Mouse (Mus musculus): ENCODE results near the gene Fam219a. TPM values are rescaled to one million over a fixed set of nuclear protein-coding genes. Genes with fewer than 3 reads are reported as not detected.

Fam219a gene
- polyA plus RNA-seq, 1 experiment from 2014 or later: 3.2 TPM

GRCm38 (mm10) chr4:41573492-41573891, 4.2 kb upstream of the Fam219a start:
- H3K4me1 ChIP-seq (replicated peaks; ENCODE audit: control insufficient read depth, insufficient read depth, low read length): peaks cover 2% of the 10 kb centered on the region; the same call in 1 of the 2 replicates
- no peaks in the 10 kb centered on the region for H3K36me3 ChIP-seq (ENCODE audit: control insufficient read depth, insufficient read depth)
- ATAC-seq: no peak
- no peak overlapping the region for H3K4me3 ChIP-seq (ENCODE audit: low read depth, low read length)
- no peaks in the 10 kb centered on the region for H3K9me3 ChIP-seq (ENCODE audit: control insufficient read depth)
- no peak overlapping the region for H3K4me2 ChIP-seq (replicated peaks; ENCODE audit: low read depth)
- no peak overlapping the region for H3K27ac ChIP-seq (ENCODE audit: low read depth, low read length)
- 0 out of 2 replicates have a peak, but pooled peaks cover 4% of the 10 kb centered on the region for H3K27me3 ChIP-seq (replicated peaks; ENCODE audit: control insufficient read depth, insufficient read depth, low read length)
- WGBS: 69% methylated on average over 4 of the region's 4 CpGs
- H3K9ac ChIP-seq (ENCODE audit: low read depth, low read length): no peak overlapping the region
- no peak for TF ChIP-seq CTCF (IDR thresholded peaks at IDR 0.05; ENCODE audit: low read depth)

GRCm38 (mm10) chr4:41571490-41571889, 2.2 kb upstream of the Fam219a start:
- H3K27ac ChIP-seq (ENCODE audit: low read depth, low read length): no peak overlapping the region
- no peaks in the 10 kb centered on the region for H3K9me3 ChIP-seq (ENCODE audit: control insufficient read depth)
- ATAC-seq: no peak
- 0 out of 2 replicates have a peak, but pooled peaks cover 4% of the 10 kb centered on the region for H3K27me3 ChIP-seq (replicated peaks; ENCODE audit: control insufficient read depth, insufficient read depth, low read length)
- no peaks in the 10 kb centered on the region for H3K36me3 ChIP-seq (ENCODE audit: control insufficient read depth, insufficient read depth)
- H3K4me3 ChIP-seq (ENCODE audit: low read depth, low read length): no peak overlapping the region
- H3K4me2 ChIP-seq (replicated peaks; ENCODE audit: low read depth): no peak overlapping the region
- 24% methylated on average over 5 of the region's 5 CpGs for WGBS
- TF ChIP-seq CTCF (IDR thresholded peaks at IDR 0.05; ENCODE audit: low read depth): peak; percentile 70
- peaks cover 6% of the 10 kb centered on the region; the same call in 1 of the 2 replicates for H3K4me1 ChIP-seq (replicated peaks; ENCODE audit: control insufficient read depth, insufficient read depth, low read length)
- H3K9ac ChIP-seq (ENCODE audit: low read depth, low read length): no peak overlapping the region

GRCm38 (mm10) chr4:41568682-41569410, 492 bp downstream of the Fam219a start:
- Histone ChIP-seq H3K27me3 (replicated peaks; ENCODE audit: control insufficient read depth, insufficient read depth, low read length) (0 out of 2 replicates have a peak, but pooled peaks cover 4% of the 10 kb centered on the region), H3K4me1 (replicated peaks; ENCODE audit: control insufficient read depth, insufficient read depth, low read length) (peaks cover 6% of the 10 kb centered on the region; the same call in 1 of the 2 replicates), H3K36me3 (ENCODE audit: control insufficient read depth, insufficient read depth) (no peaks in the 10 kb centered on the region), H3K9ac (ENCODE audit: low read depth, low read length) (peak overlapping the region; percentile 75), H3K4me3 (ENCODE audit: low read depth, low read length) (peak overlapping the region; percentile 81), H3K4me2 (replicated peaks; ENCODE audit: low read depth) (peak overlapping the region; percentile 99), H3K9me3 (ENCODE audit: control insufficient read depth) (no peaks in the 10 kb centered on the region), H3K27ac (ENCODE audit: low read depth, low read length) (peak overlapping the region; percentile 57; the same call in 1 of the 2 replicates)
- no peak for ATAC-seq
- 2% methylated on average over 58 of the region's 58 CpGs for WGBS
- no peak; the same call in 1 of the 2 replicates for TF ChIP-seq CTCF (IDR thresholded peaks at IDR 0.05; ENCODE audit: low read depth)

GRCm38 (mm10) chr4:41568239-41568638, 1.1 kb downstream of the Fam219a start:
- no peak overlapping the region for H3K27ac ChIP-seq (ENCODE audit: low read depth, low read length)

GRCm38 (mm10) chr4:41566123-41566522, 3.2 kb downstream of the Fam219a start:
- H3K27me3 ChIP-seq (replicated peaks; ENCODE audit: control insufficient read depth, insufficient read depth, low read length): 0 out of 2 replicates have a peak, but pooled peaks cover 4% of the 10 kb centered on the region
- no peak overlapping the region for H3K9ac ChIP-seq (ENCODE audit: low read depth, low read length)
- H3K36me3 ChIP-seq (ENCODE audit: control insufficient read depth, insufficient read depth): no peaks in the 10 kb centered on the region
- H3K27ac ChIP-seq (ENCODE audit: low read depth, low read length): no peak overlapping the region
- no peaks in the 10 kb centered on the region for H3K9me3 ChIP-seq (ENCODE audit: control insufficient read depth)
- no peak overlapping the region for H3K4me3 ChIP-seq (ENCODE audit: low read depth, low read length)
- no peak overlapping the region for H3K4me2 ChIP-seq (replicated peaks; ENCODE audit: low read depth)
- no peak for TF ChIP-seq CTCF (IDR thresholded peaks at IDR 0.05; ENCODE audit: low read depth)
- 8% methylated on average over 3 of the region's 3 CpGs for whole genome bisulfite sequencing
- peaks cover 6% of the 10 kb centered on the region; the same call in 1 of the 2 replicates for H3K4me1 ChIP-seq (replicated peaks; ENCODE audit: control insufficient read depth, insufficient read depth, low read length)
- ATAC-seq: no peak

More at GRCm38 (mm10) chr4:41568239-41568638, 1.1 kb downstream of the Fam219a start:
- ATAC-seq: no peak
- 17% methylated on average over 19 of the region's 19 CpGs for WGBS
- H3K36me3 ChIP-seq (ENCODE audit: control insufficient read depth, insufficient read depth): no peaks in the 10 kb centered on the region
- H3K4me1 ChIP-seq (replicated peaks; ENCODE audit: control insufficient read depth, insufficient read depth, low read length): peaks cover 6% of the 10 kb centered on the region; the same call in 1 of the 2 replicates
- no peak for TF ChIP-seq CTCF (IDR thresholded peaks at IDR 0.05; ENCODE audit: low read depth)
- H3K4me3 ChIP-seq (ENCODE audit: low read depth, low read length): peak overlapping the region; percentile 81
- no peaks in the 10 kb centered on the region for H3K9me3 ChIP-seq (ENCODE audit: control insufficient read depth)
- H3K4me2 ChIP-seq (replicated peaks; ENCODE audit: low read depth): peak overlapping the region; percentile 99
- no peak overlapping the region for H3K9ac ChIP-seq (ENCODE audit: low read depth, low read length)
- H3K27me3 ChIP-seq (replicated peaks; ENCODE audit: control insufficient read depth, insufficient read depth, low read length): 0 out of 2 replicates have a peak, but pooled peaks cover 4% of the 10 kb centered on the region

GRCm38 (mm10) chr4:41563297-41563696, 6.0 kb downstream of the Fam219a start:
- Histone ChIP-seq H3K36me3 (ENCODE audit: control insufficient read depth, insufficient read depth) (no peaks in the 10 kb centered on the region), H3K4me3 (ENCODE audit: low read depth, low read length) (no peak overlapping the region), H3K9ac (ENCODE audit: low read depth, low read length) (no peak overlapping the region), H3K4me1 (replicated peaks; ENCODE audit: control insufficient read depth, insufficient read depth, low read length) (0 out of 2 replicates have a peak, but pooled peaks cover 2% of the 10 kb centered on the region), H3K27me3 (replicated peaks; ENCODE audit: control insufficient read depth, insufficient read depth, low read length) (no peaks in the 10 kb centered on the region), H3K9me3 (ENCODE audit: control insufficient read depth) (no peaks in the 10 kb centered on the region), H3K4me2 (replicated peaks; ENCODE audit: low read depth) (no peak overlapping the region), H3K27ac (ENCODE audit: low read depth, low read length) (no peak overlapping the region)
- WGBS: 85% methylated on average over 5 of the region's 5 CpGs
- no peak for TF ChIP-seq CTCF (IDR thresholded peaks at IDR 0.05; ENCODE audit: low read depth)
- ATAC-seq: no peak
